Mouse (Mus musculus) stomach, embryonic 16.5 days (tissue): ENCODE data around the gene Rnf216. TPM values are rescaled to one million over a fixed set of nuclear protein-coding genes. Genes with fewer than 3 reads are reported as not detected.
A peak's percentile ranks its signal among the peaks of the same experiment; 100 is the strongest.

Source experiments
- ATAC-seq: fragments of 200-750 bp; cut with Nextera tagmentation; 2 replicates; pipeline ENCODE4 v1.8.0; 2017; ENCODE audit warnings: moderate number of reproducible peaks, moderate TSS enrichment; ENCODE audit not compliant: insufficient read depth, low FRiP score
- H3K27ac ChIP-seq: fragments of 300-500 bp; sonication (generic); 2 replicates; pipeline ENCODE4 v1.5.1; 2014; ENCODE audit warnings: low read length
- H3K27me3 ChIP-seq: fragments of 300-500 bp; sonication (generic); 2 replicates; pipeline ENCODE4 v1.6.1; 2014; ENCODE audit warnings: low read length, control low read depth, mixed read lengths; ENCODE audit not compliant: control insufficient read depth, insufficient read depth
- H3K36me3 ChIP-seq: fragments of 300-500 bp; sonication (generic); 2 replicates; pipeline ENCODE4 v1.6.1; 2014; ENCODE audit warnings: low read length; ENCODE audit not compliant: control insufficient read depth, insufficient read depth
- H3K4me1 ChIP-seq: fragments of 300-500 bp; sonication (generic); 2 replicates; pipeline ENCODE4 v1.6.1; 2014; ENCODE audit warnings: low read length, control low read depth, mixed read lengths; ENCODE audit not compliant: control insufficient read depth, insufficient read depth
- H3K4me2 ChIP-seq: fragments of 300-500 bp; sonication (generic); 2 replicates; pipeline ENCODE4 v1.6.1; 2014; ENCODE audit warnings: low read depth, low read length, mixed read lengths
- H3K4me3 ChIP-seq: fragments of 300-500 bp; sonication (generic); replicated peaks from 2 replicates; pipeline ENCODE4 v1.5.1; 2014; ENCODE audit warnings: mild to moderate bottlenecking, low read length
- H3K9ac ChIP-seq: fragments of 300-500 bp; sonication (generic); 2 replicates; pipeline ENCODE4 v1.6.1; 2014; ENCODE audit warnings: low read length
- H3K9me3 ChIP-seq: fragments of 300-500 bp; sonication (generic); replicated peaks from 2 replicates; pipeline ENCODE4 v1.6.1; 2016; ENCODE audit warnings: low read length, control low read depth; ENCODE audit not compliant: control insufficient read depth
- WGBS: fragments of 180-500 bp; shearing (Covaris S2); extraction: QIAGEN DNeasy Blood & Tissue Kit; methylation state at CpG from one replicate; pipeline ENCODE4 v1.1.7; 2014; 5-methylcytosine and 5-hydroxymethylcytosine counted together
- polyA plus RNA-seq: library from polyadenylated mRNA; unstranded; fragments of >200 nt; fragmentation: Nextera tagmentation; extraction: Ambion mirVana; gene quantifications from 2 replicates; pipeline ENCODE4 v1.2.1, GENCODE M21; 2015

Gene Rnf216
- polyA plus RNA-seq, 1 experiment from 2014 or later: 35.1 TPM

- peak within 1 kb of the TSS; percentile 88 for H3K4me3 ChIP-seq
- H3K4me1 ChIP-seq: peaks cover 29% of the 10 kb centered on the region
- peak; percentile 70 for ATAC-seq
- H3K9me3 ChIP-seq: no peaks in the 10 kb centered on the region
- 8% methylated on average over 44 of the region's 44 CpGs for WGBS
- no peaks in the 10 kb centered on the region for H3K36me3 ChIP-seq
- H3K9ac ChIP-seq: peak within 1 kb of the TSS; percentile 96
- peak within 1 kb of the TSS; percentile 99 for H3K27ac ChIP-seq
- H3K4me2 ChIP-seq: peak within 1 kb of the TSS; percentile 61
- H3K27me3 ChIP-seq: no peaks in the 10 kb centered on the region
Measured at GRCm38 (mm10) chr5:142959576-142960556, 152.9 kb downstream of the Rnf216 start, which contains the start of gene Fscn1. TSS of gene Fscn1 (plus strand) at chr5:142960343.

- H3K4me3 ChIP-seq: no peak overlapping the region
Measured at GRCm38 (mm10) chr5:142959156-142959555, 153.6 kb downstream of the Rnf216 start.

GRCm38 (mm10) chr5:142958464-142958863, 154.3 kb downstream of the Rnf216 start:
- no peak overlapping the region for H3K27ac ChIP-seq
- ATAC-seq: no peak

More at GRCm38 (mm10) chr5:142959156-142959555, 153.6 kb downstream of the Rnf216 start:
- H3K4me1 ChIP-seq: peaks cover 24% of the 10 kb centered on the region
- WGBS: 84% methylated on average over 4 of the region's 4 CpGs
- H3K4me2 ChIP-seq: no peak overlapping the region
- no peak overlapping the region for H3K27ac ChIP-seq
- no peak for ATAC-seq
- no peaks in the 10 kb centered on the region for H3K27me3 ChIP-seq
- H3K9ac ChIP-seq: no peak overlapping the region
- H3K36me3 ChIP-seq: no peaks in the 10 kb centered on the region
- H3K9me3 ChIP-seq: no peaks in the 10 kb centered on the region

GRCm38 (mm10) chr5:142956956-142957703, 155.7 kb downstream of the Rnf216 start:
- H3K4me1 ChIP-seq: peaks cover 4% of the 10 kb centered on the region; the same call in 1 of the 2 replicates
- no peak overlapping the region for H3K27ac ChIP-seq
- no peak for ATAC-seq
- 55% methylated on average over 6 of the region's 6 CpGs for WGBS
- H3K9me3 ChIP-seq: no peaks in the 10 kb centered on the region
- no peak overlapping the region for H3K9ac ChIP-seq
- no peaks in the 10 kb centered on the region for H3K27me3 ChIP-seq
- no peaks in the 10 kb centered on the region for H3K36me3 ChIP-seq
- no peak overlapping the region for H3K4me3 ChIP-seq
- H3K4me2 ChIP-seq: no peak overlapping the region

More at GRCm38 (mm10) chr5:142958464-142958863, 154.3 kb downstream of the Rnf216 start:
- H3K36me3 ChIP-seq: no peaks in the 10 kb centered on the region
- no peaks in the 10 kb centered on the region for H3K9me3 ChIP-seq
- WGBS: 77% methylated on average over 14 of the region's 14 CpGs
- no peak overlapping the region for H3K4me2 ChIP-seq
- H3K4me3 ChIP-seq: no peak overlapping the region
- H3K4me1 ChIP-seq: peaks cover 17% of the 10 kb centered on the region
- no peaks in the 10 kb centered on the region for H3K27me3 ChIP-seq
- no peak overlapping the region for H3K9ac ChIP-seq

GRCm38 (mm10) chr5:142953641-142954040, 159.2 kb downstream of the Rnf216 start:
- no peak overlapping the region for H3K4me2 ChIP-seq
- WGBS: 74% methylated on average over 3 of the region's 3 CpGs
- no peak overlapping the region for H3K9ac ChIP-seq
- no peaks in the 10 kb centered on the region for H3K36me3 ChIP-seq
- H3K4me3 ChIP-seq: no peak overlapping the region
- ATAC-seq: no peak
- H3K4me1 ChIP-seq: no peaks in the 10 kb centered on the region
- H3K27ac ChIP-seq: no peak overlapping the region
- H3K27me3 ChIP-seq: no peaks in the 10 kb centered on the region
- H3K9me3 ChIP-seq: no peaks in the 10 kb centered on the region

- Histone ChIP-seq H3K27ac (no peak overlapping the region), H3K4me1 (no peaks in the 10 kb centered on the region), H3K36me3 (no peaks in the 10 kb centered on the region), H3K27me3 (no peaks in the 10 kb centered on the region), H3K4me2 (no peak overlapping the region), H3K4me3 (no peak overlapping the region), H3K9me3 (no peaks in the 10 kb centered on the region), H3K9ac (no peak overlapping the region)
- no peak for ATAC-seq
- 86% methylated on average over 6 of the region's 6 CpGs for WGBS
Measured at GRCm38 (mm10) chr5:142950405-142950804, 162.4 kb downstream of the Rnf216 start.

GRCm38 (mm10) chr5:142949580-142949979, 163.2 kb downstream of the Rnf216 start:
- no peaks in the 10 kb centered on the region for H3K27me3 ChIP-seq
- H3K9ac ChIP-seq: no peak overlapping the region
- H3K36me3 ChIP-seq: no peaks in the 10 kb centered on the region
- WGBS: 41% methylated on average over 6 of the region's 6 CpGs
- H3K4me1 ChIP-seq: 0 out of 2 replicates have a peak, but pooled peaks cover 3% of the 10 kb centered on the region
- H3K4me3 ChIP-seq: no peak overlapping the region
- H3K27ac ChIP-seq: no peak overlapping the region; the same call in 1 of the 2 replicates
- ATAC-seq: no peak
- H3K4me2 ChIP-seq: no peak overlapping the region
- H3K9me3 ChIP-seq: no peaks in the 10 kb centered on the region

GRCm38 (mm10) chr5:142947460-142947859, 165.3 kb downstream of the Rnf216 start:
- no peak for ATAC-seq
- H3K4me2 ChIP-seq: no peak overlapping the region
- no peak overlapping the region for H3K9ac ChIP-seq
- H3K36me3 ChIP-seq: no peaks in the 10 kb centered on the region
- 0 out of 2 replicates have a peak, but pooled peaks cover 3% of the 10 kb centered on the region for H3K4me1 ChIP-seq
- no peaks in the 10 kb centered on the region for H3K9me3 ChIP-seq
- H3K4me3 ChIP-seq: no peak overlapping the region
- WGBS: 55% methylated on average over 7 of the region's 7 CpGs
- H3K27ac ChIP-seq: no peak overlapping the region
- no peaks in the 10 kb centered on the region for H3K27me3 ChIP-seq
